Mouse (Mus musculus) ES-E14 (cell line): ENCODE results near the gene Zswim9.

ENCODE experiments used
- HCFC1 ChIP-seq: IDR thresholded peaks from 2 replicates; pipeline ENCODE4 v1.6.1; 2012; ENCODE audit warnings: low read length, inconsistent platforms, borderline replicate concordance; ENCODE audit not compliant: insufficient read depth
- MAFK ChIP-seq: IDR thresholded peaks from 2 replicates; pipeline ENCODE4 v1.6.1; 2014; ENCODE audit warnings: mild to moderate bottlenecking, low read depth, low read length, inconsistent platforms; ENCODE audit not compliant: insufficient read depth
- ZC3H11A ChIP-seq: IDR thresholded peaks from 2 replicates; pipeline ENCODE4 v1.6.1; 2012; ENCODE audit warnings: low read depth, mild to moderate bottlenecking, inconsistent platforms, low read length, borderline replicate concordance
- ZNF384 ChIP-seq: IDR thresholded peaks from 2 replicates; pipeline ENCODE4 v1.6.1; 2012; ENCODE audit warnings: low read depth, low read length, inconsistent platforms

GRCm38 (mm10) chr7:13288621-13289020 lies 10.1 kb upstream of the Zswim9 start:
- TF ChIP-seq ZC3H11A (no peak), ZNF384 (no peak), HCFC1 (no peak), MAFK (no peak)
